Mouse (Mus musculus) Muller cell, postnatal 12 days (primary cell): ENCODE measurements around the gene Atp13a4.
A peak's percentile ranks its signal among the peaks of the same experiment; 100 is the strongest.

Experiments used
- DNase-seq: peaks from one replicate; pipeline ENCODE4 v3.0.0-alpha.2; 2015; ENCODE audit errors: inconsistent ontology term

Atp13a4 gene

DNA sequence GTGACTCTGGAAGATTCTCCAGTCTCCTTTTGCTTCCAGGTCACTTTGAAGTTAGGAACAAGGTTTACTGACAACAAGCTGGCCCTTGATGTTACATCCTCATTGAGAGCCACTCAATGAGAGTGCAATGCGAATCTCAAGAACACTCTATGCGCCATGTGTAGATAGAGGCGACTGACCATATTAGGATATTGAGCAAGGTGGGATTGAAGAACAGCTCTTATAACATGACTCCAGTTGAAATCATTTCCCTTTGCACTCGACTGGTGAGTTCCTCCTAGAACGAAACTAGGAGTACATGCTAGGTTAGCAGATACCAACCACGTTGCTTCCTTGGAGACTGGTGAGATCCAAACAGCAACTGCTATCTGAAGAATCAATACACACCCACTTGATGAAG lies 64.3 kb downstream of the Atp13a4 start:
- no peak for DNase-seq

DNA sequence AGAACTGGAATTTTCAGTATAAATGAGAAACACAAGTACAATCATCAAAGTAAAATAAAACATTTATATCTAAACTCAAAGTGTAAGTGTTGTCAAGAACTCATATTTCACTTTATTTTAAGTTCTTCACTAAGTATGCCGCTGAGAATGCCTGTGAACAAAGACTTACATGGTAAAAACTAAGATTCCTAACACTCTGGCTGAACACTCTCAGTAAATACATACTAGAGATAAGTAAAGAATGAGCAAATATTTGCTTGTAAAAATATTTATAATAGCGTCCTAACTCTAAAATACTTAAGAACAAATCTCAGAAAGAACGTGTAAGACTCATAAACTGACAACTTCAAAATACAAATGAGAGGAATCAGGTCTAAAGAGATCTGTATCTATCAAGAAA lies 80.9 kb downstream of the Atp13a4 start:
- DNase-seq, result no peak

GRCm38 (mm10) chr16:29459331-29459730 lies 85.3 kb downstream of the Atp13a4 start:
- no peak for DNase-seq

GRCm38 (mm10) chr16:29456851-29457250 lies 87.8 kb downstream of the Atp13a4 start:
- no peak for DNase-seq

DNA sequence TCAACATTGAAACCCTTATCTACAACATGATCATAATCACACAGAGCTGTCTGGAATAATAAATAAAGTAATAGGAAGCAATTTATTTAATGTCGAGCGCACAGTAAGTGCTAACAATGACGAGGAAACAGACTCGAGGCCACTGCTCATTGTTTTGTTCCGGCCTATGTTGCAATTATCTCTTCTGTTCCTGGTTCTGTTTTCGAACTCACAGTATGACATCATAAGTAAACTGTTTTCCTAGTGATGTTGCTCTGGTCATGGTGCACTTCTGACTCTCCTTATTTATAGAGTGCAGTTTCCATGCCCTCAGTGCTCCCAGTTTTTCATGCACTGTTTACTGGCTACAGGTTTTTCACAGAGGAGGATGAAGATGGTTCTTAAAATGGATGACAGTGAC lies 91.4 kb downstream of the Atp13a4 start:
- no peak for DNase-seq

- peak; percentile 41 for DNase-seq
Observed at GRCm38 (mm10) chr16:29451706-29452105, 93.0 kb downstream of the Atp13a4 start.

GRCm38 (mm10) chr16:29442126-29442525 lies 102.5 kb downstream of the Atp13a4 start:
- DNase-seq, result no peak

GRCm38 (mm10) chr16:29441405-29441985 lies 103.2 kb downstream of the Atp13a4 start:
- DNase-seq, result no peak

- no peak for DNase-seq
Observed at GRCm38 (mm10) chr16:29438045-29438444, 106.6 kb downstream of the Atp13a4 start.

- DNase-seq, result no peak
Observed at GRCm38 (mm10) chr16:29435746-29436145, 108.9 kb downstream of the Atp13a4 start.

- DNase-seq, result peak; percentile 14
Observed at GRCm38 (mm10) chr16:29434712-29435111, 110.0 kb downstream of the Atp13a4 start.

DNA sequence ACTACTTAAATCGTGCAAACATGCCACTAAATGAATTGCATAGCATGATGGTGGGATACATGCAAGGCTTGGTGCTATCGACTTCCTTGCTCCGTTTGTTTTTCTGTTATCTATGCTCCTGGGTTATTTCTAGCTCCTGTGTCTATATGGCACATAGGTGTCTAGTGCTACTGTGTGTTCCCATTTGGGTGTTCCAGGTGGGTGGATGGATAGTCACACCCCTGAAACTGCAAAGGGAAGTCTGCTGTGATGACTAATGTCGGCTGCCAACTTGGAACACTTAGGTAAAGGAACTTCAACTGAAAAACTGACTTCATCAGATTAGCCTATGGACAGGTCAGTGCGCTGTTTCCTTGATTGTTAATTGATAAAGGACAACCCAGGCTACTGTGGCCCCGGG lies 129.8 kb downstream of the Atp13a4 start:
- DNase-seq, result no peak

- DNase-seq, result no peak
Observed at GRCm38 (mm10) chr16:29407319-29407718, 137.3 kb downstream of the Atp13a4 start.

DNA sequence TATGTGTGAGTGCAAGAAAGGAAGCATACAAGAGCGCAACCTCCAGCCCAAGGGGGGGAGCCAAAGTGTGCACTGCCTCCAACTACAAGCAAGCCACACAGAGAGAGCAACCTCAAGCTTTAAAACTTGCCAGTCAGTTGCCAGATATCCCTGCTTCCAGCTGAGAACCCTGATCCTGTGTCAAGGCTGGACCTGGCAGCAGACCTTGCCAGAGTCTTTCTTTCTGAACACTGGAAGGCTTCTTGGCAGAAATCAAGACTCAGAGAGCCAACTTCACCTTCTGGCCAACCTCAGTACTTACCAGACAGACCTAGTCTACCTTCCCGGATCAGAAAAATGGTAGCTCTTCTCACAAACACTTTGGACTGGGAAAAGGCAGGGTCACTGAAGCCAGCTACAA lies 145.6 kb downstream of the Atp13a4 start:
- DNase-seq, result no peak

DNA sequence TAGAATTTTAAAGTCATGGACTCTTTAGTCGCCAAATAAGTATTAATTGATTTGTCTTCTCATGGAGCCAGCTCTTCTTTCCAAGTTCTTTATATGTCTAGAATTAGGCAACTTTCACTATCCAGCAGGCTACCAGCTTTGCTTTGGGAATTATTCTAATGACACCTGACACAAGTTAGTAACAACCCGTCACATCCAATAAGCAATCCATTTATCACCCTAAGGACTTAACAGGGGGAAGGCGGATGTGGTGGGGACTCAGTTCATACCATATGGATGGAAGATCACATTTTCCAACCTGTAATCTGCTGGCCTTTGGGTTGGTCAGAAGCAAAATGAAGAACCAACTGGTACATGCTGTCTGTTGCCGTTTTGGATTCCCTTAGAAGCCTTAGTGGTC lies 159.9 kb downstream of the Atp13a4 start:
- DNase-seq, result no peak

DNA sequence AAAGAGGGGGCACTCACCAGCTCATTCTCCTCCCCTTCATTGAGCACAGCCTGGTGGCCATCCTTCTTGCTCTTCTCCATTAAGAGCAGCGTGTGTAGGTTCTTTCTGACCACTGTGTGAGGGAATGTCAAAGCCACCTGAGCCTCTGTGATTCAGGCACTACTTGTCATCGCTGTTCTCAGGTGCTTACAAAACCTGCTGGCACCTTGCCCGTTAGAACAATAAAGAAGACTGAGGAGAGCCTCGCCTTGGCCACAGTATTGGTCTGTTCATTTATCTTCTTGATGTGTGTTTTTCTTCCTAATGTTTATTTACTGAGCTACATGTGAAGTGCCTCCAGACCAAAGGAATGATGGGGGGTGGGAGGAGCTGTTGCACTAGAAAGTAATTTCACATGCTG lies 166.2 kb downstream of the Atp13a4 start, which contains the start of gene Atp13a5:
Atp13a5 (minus strand) TSS at position 275 of the 400 bp plus-strand sequence.
- no peak for DNase-seq

GRCm38 (mm10) chr16:29374636-29375035 lies 170.0 kb downstream of the Atp13a4 start:
- no peak for DNase-seq
